Mouse (Mus musculus) liver, embryonic 16.5 days (tissue): ENCODE data around the gene Slc9b1. TPM values are rescaled to one million over a fixed set of nuclear protein-coding genes. Genes with fewer than 3 reads are reported as not detected.

ENCODE experiments used
- ATAC-seq: fragments of 200-750 bp; cut with Nextera tagmentation; 2 replicates; pipeline ENCODE4 v1.8.0; 2017; ENCODE audit warnings: low read depth, mild to moderate bottlenecking, moderate number of reproducible peaks, moderate library complexity
- H3K27ac ChIP-seq: fragments of 300-500 bp; sonication (generic); 2 replicates; pipeline ENCODE4 v1.5.1; 2014; ENCODE audit warnings: mild to moderate bottlenecking, low read length
- H3K27me3 ChIP-seq: fragments of 300-500 bp; sonication (generic); 2 replicates; pipeline ENCODE4 v1.6.1; 2014; ENCODE audit warnings: low read depth, low read length, mixed read lengths; ENCODE audit not compliant: control insufficient read depth, insufficient read depth
- H3K36me3 ChIP-seq: fragments of 300-500 bp; sonication (generic); 2 replicates; pipeline ENCODE4 v1.6.1; 2014; ENCODE audit warnings: mild to moderate bottlenecking; ENCODE audit not compliant: control insufficient read depth, insufficient read depth
- H3K4me1 ChIP-seq: fragments of 300-500 bp; sonication (generic); 2 replicates; pipeline ENCODE4 v1.6.1; 2014; ENCODE audit warnings: low read depth, low read length, mixed read lengths; ENCODE audit not compliant: control insufficient read depth
- H3K4me2 ChIP-seq: fragments of 300-500 bp; sonication (generic); 2 replicates; pipeline ENCODE4 v1.6.1; 2014; ENCODE audit warnings: low read depth, low read length, mixed read lengths
- H3K4me3 ChIP-seq: fragments of 300-500 bp; sonication (generic); 2 replicates; pipeline ENCODE4 v1.5.1; 2014; ENCODE audit warnings: low read depth, mild to moderate bottlenecking, low read length
- H3K9ac ChIP-seq: fragments of 300-500 bp; sonication (generic); 2 replicates; pipeline ENCODE4 v1.6.1; 2014; ENCODE audit warnings: low read depth, low read length
- H3K9me3 ChIP-seq: fragments of 300-500 bp; sonication (generic); replicated peaks from 2 replicates; pipeline ENCODE4 v1.6.1; 2016; ENCODE audit warnings: low read length; ENCODE audit not compliant: control insufficient read depth
- WGBS: fragments of 180-500 bp; shearing (Covaris S2); extraction: QIAGEN DNeasy Blood & Tissue Kit; methylation state at CpG from one replicate; pipeline ENCODE4 v1.1.7; 2014; ENCODE audit not compliant: insufficient replicate concordance; 5-methylcytosine and 5-hydroxymethylcytosine counted together
- polyA plus RNA-seq: library from polyadenylated mRNA; unstranded; fragments of >200 nt; fragmentation: Nextera tagmentation; extraction: Ambion mirVana; gene quantifications from 2 replicates; pipeline ENCODE4 v1.2.1, GENCODE M21; 2015

Slc9b1 gene
- polyA plus RNA-seq, 1 experiment from 2014 or later, result not detected

DNA sequence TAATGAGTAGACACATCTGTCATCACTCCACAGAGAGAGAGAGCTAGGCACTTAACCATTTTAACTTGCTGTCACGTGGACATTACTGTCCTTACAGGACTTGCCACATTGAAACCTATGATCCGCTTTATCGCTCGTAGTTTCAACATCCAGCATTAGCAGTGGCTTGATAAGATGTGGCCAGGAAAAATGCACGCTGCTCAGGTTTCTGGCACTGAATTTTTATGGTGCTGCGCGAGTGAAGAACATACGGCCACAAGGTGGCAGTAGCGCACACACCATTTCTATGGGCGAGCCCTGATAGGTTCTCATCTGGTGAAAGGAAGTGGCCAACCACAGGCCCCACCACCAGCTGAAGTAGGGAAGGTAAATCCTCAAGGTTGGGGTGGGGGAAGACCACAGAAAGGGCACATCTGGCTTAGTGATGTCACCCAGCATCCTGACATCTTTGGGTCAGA is 54.4 kb downstream of the Slc9b1 start:
- Histone ChIP-seq H3K4me3 (no peak overlapping the region), H3K27ac (no peak overlapping the region), H3K27me3 (no peaks in the 10 kb centered on the region), H3K36me3 (peaks cover 2% of the 10 kb centered on the region), H3K4me1 (peaks cover 6% of the 10 kb centered on the region; the same call in 1 of the 2 replicates), H3K9me3 (no peaks in the 10 kb centered on the region), H3K9ac (no peak overlapping the region), H3K4me2 (peak overlapping the region; percentile 22; the same call in 1 of the 2 replicates)
- 2% methylated on average over 10 of the region's 10 CpGs for WGBS
- peak; percentile 77 for ATAC-seq

- 85% methylated on average over 9 of the region's 9 CpGs for WGBS
- peaks cover 2% of the 10 kb centered on the region for H3K36me3 ChIP-seq
- H3K27ac ChIP-seq, result no peak overlapping the region
- no peaks in the 10 kb centered on the region for H3K27me3 ChIP-seq
- no peak overlapping the region for H3K9ac ChIP-seq
- no peaks in the 10 kb centered on the region for H3K9me3 ChIP-seq
- H3K4me3 ChIP-seq, result no peak overlapping the region
- ATAC-seq, result no peak
- peaks cover 6% of the 10 kb centered on the region; the same call in 1 of the 2 replicates for H3K4me1 ChIP-seq
- no peak overlapping the region for H3K4me2 ChIP-seq
These were observed 55.4 kb downstream of the Slc9b1 start for GRCm38 (mm10) chr3:135403211-135403610.

DNA sequence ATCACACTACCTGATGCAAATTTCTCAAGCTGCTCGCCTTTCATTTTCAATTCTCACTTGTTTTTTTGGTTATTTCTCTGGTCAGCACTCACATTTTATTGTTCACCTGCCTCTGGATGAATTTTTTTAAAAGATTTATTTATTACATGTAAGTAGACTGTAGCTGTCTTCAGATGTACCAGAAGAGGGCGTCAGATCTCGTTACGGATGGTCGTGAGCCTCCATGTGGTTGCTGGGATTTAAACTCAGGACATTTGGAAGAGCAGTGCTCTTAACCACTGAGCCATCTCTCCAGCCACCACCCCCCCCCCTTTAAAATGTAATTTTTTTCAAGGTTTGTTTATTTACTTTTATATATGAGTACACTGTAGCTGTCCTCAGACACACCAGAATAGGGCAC is 56.0 kb downstream of the Slc9b1 start:
- no peak overlapping the region for H3K4me2 ChIP-seq
- H3K27me3 ChIP-seq, result no peaks in the 10 kb centered on the region
- H3K4me1 ChIP-seq, result peaks cover 6% of the 10 kb centered on the region; the same call in 1 of the 2 replicates
- peaks cover 2% of the 10 kb centered on the region for H3K36me3 ChIP-seq
- no peak for ATAC-seq
- no peak overlapping the region for H3K9ac ChIP-seq
- no peak overlapping the region for H3K27ac ChIP-seq
- no peaks in the 10 kb centered on the region for H3K9me3 ChIP-seq
- WGBS, result 61% methylated on average over 5 of the region's 5 CpGs
- H3K4me3 ChIP-seq, result no peak overlapping the region

DNA sequence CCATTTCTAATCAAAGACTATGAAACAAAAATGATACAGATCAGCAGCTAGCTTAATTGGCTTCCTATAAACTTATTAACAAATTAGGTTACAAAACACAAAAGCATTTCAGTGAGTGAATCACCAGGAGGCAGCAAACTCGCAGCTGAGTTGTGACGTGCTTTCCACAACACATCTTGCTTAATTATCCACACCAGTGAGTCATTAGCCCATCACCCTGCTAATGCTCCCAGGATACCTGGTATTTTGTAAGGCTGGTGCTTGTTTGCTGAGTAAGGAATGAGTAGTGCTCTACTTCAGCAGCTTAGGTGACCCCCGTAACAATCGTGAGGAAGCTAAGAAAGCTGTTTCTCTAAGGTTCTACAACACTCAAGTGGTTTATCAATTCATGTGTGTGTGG is 56.8 kb downstream of the Slc9b1 start:
- no peak for ATAC-seq
- no peak overlapping the region for H3K27ac ChIP-seq
- no peak overlapping the region for H3K4me2 ChIP-seq
- H3K27me3 ChIP-seq, result no peaks in the 10 kb centered on the region
- peaks cover 5% of the 10 kb centered on the region for H3K36me3 ChIP-seq
- peaks cover 6% of the 10 kb centered on the region; the same call in 1 of the 2 replicates for H3K4me1 ChIP-seq
- no peak overlapping the region for H3K9ac ChIP-seq
- no peaks in the 10 kb centered on the region for H3K9me3 ChIP-seq
- no peak overlapping the region for H3K4me3 ChIP-seq
- 72% methylated on average over 4 of the region's 4 CpGs for WGBS

DNA sequence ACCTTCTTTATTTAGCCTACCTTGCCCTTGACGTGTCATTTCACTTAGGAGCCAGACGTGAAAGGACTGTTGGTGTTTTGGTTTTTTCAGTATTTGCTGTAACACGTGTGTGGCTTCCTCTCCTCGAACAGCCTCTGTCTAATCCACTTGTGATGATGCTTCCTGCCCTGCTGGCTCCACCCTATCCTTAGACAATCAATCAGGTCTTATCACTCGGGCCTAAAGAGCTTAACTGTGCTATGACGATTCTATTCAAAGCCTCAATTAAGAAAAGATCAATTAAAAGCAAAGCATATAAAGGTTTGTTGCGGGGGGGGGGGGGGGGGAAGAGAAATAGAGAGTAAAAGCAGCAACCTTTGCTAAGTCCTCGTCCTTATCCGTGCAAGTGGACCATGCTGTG is 59.5 kb downstream of the Slc9b1 start:
- H3K9me3 ChIP-seq, result no peaks in the 10 kb centered on the region
- H3K27me3 ChIP-seq, result no peaks in the 10 kb centered on the region
- H3K4me3 ChIP-seq, result no peak overlapping the region
- 54% methylated on average over 9 of the region's 9 CpGs for WGBS
- ATAC-seq, result no peak
- H3K4me2 ChIP-seq, result no peak overlapping the region
- peaks cover 4% of the 10 kb centered on the region; the same call in 1 of the 2 replicates for H3K4me1 ChIP-seq
- H3K9ac ChIP-seq, result no peak overlapping the region
- H3K36me3 ChIP-seq, result peaks cover 9% of the 10 kb centered on the region
- no peak overlapping the region for H3K27ac ChIP-seq

DNA sequence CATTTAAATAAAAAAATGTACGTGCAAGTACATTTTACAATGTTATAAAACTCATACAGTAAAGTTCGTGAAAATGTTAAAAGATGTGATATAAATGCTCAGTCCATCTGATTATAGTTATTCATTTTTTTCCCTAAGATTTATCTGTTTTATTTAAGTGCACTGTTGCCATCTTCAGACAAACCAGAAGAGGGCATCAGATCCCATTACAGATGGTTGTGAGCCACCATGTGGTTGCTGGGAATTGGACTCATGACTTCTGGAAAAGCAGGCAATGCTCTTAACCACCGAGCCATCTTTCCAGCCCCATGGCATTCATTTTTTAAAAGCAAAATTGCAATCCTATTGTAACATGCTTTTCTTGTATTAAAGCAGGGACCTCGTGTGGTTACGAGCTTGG is 61.4 kb downstream of the Slc9b1 start:
- 87% methylated on average over 5 of the region's 5 CpGs for WGBS
- no peaks in the 10 kb centered on the region for H3K4me1 ChIP-seq
- no peak overlapping the region for H3K27ac ChIP-seq
- H3K4me3 ChIP-seq, result no peak overlapping the region
- peaks cover 9% of the 10 kb centered on the region for H3K36me3 ChIP-seq
- no peaks in the 10 kb centered on the region for H3K27me3 ChIP-seq
- H3K9me3 ChIP-seq, result no peaks in the 10 kb centered on the region
- no peak for ATAC-seq
- H3K4me2 ChIP-seq, result no peak overlapping the region
- H3K9ac ChIP-seq, result no peak overlapping the region

GRCm38 (mm10) chr3:135411056-135411455 is 63.2 kb downstream of the Slc9b1 start:
- Histone ChIP-seq H3K9me3 (no peaks in the 10 kb centered on the region), H3K9ac (no peak overlapping the region), H3K4me1 (no peaks in the 10 kb centered on the region), H3K27me3 (no peaks in the 10 kb centered on the region), H3K4me3 (no peak overlapping the region), H3K4me2 (no peak overlapping the region), H3K27ac (no peak overlapping the region), H3K36me3 (peaks cover 9% of the 10 kb centered on the region)
- ATAC-seq, result no peak
- 80% methylated on average over 12 of the region's 12 CpGs for WGBS

GRCm38 (mm10) chr3:135411824-135412223 is 64.0 kb downstream of the Slc9b1 start:
- Histone ChIP-seq H3K4me2 (no peak overlapping the region), H3K36me3 (peaks cover 9% of the 10 kb centered on the region), H3K9me3 (no peaks in the 10 kb centered on the region), H3K4me1 (no peaks in the 10 kb centered on the region), H3K4me3 (no peak overlapping the region), H3K27me3 (no peaks in the 10 kb centered on the region), H3K9ac (no peak overlapping the region; the same call in 1 of the 2 replicates), H3K27ac (no peak overlapping the region)
- ATAC-seq, result no peak
- WGBS, result 80% methylated on average over 9 of the region's 9 CpGs

DNA sequence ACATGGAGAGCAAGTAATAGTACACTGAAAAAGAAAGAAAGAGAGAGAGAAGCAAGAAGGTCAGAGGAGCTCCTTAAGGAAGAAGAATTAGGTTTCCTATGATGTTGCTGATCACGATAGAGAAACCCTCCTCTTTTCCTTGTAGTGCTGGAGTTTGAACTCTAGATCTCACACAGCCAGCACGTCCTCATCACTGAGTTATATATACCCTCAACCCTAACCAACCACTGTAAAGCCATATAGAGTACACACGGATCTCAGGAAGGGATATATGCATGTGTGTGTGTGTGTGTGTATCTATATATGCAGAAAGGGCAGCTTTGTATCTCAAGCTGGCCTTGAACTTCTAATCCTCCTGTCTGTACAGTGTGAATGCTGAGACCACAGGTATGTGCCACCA is 69.4 kb downstream of the Slc9b1 start:
- no peak overlapping the region for H3K4me3 ChIP-seq
- no peaks in the 10 kb centered on the region for H3K9me3 ChIP-seq
- peaks cover 6% of the 10 kb centered on the region for H3K4me1 ChIP-seq
- no peaks in the 10 kb centered on the region for H3K36me3 ChIP-seq
- no peak for ATAC-seq
- no peak overlapping the region for H3K27ac ChIP-seq
- WGBS, result 69% methylated on average over 3 of the region's 3 CpGs
- no peak overlapping the region for H3K4me2 ChIP-seq
- H3K9ac ChIP-seq, result no peak overlapping the region
- H3K27me3 ChIP-seq, result no peaks in the 10 kb centered on the region
